Mouse (Mus musculus): ENCODE data around the gene Timm29.

DNA sequence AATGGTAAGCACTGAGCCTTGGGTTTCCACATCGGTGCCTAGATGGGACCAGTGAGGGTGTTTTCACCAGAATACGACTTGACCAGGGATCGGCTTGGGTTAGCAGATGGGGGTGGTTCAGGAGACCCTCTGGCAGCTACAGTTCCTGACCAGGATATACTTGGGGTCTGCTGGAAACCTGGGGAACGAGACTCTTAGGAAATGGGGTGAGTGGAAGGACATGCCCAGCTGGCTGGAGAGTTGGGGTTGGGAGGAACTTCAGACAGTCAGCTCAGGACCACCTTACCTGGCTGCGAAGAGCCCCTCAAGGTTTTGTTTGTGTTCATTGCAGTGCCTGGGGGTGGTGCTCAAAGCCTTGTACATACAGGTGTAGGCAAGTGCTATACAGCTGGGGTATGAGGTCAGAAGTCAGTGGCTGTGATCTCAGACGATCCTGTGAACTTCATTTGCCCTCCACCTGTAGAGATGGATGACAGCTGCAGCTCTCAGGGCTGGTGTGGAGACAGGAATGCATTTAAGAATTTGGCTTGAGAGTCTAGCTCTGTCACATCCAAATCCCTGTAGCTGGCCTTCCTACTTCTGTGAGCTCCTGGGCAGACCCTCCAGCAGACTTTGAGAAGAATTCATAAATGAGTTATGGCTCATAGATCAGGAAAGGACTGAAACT is 38.8 kb upstream of the Timm29 start:
- TF ChIP-seq POLR2A (IDR thresholded peaks at IDR 0.05; ENCODE audit: low read depth, low read length): no peak
- TF ChIP-seq CTCF (IDR thresholded peaks at IDR 0.05; ENCODE audit: extremely low read depth, insufficient read length, insufficient replicate concordance, low read depth, low read length): no peak

Measured in small intestine, adult 2 months (tissue).